10 mouse cellular contexts compared by ENCODE assay signal in genomic region chr11:120218176-120218856, GRCm38 (mm10). TPM values are rescaled to one million over a fixed set of nuclear protein-coding genes. Genes with fewer than 3 reads are reported as not detected.
DNase-seq lines count a peak whose midpoint lies in the region; ATAC-seq and TF ChIP-seq lines count a peak whose summit lies in the region.
"Had no signal": no experiment of that assay in that cellular context is flagged by ENCODE, and none has a peak within 500 bp of the region (broad histone marks: within the 10 kb centered on the region; RNA-seq: fewer than 3 reads in every experiment).

No protein-coding gene starts in this region.

- no peak for ATAC-seq in heart, embryonic 11.5 days (replicated peaks; ENCODE audit: insufficient number of reproducible peaks, low FRiP score, low TSS enrichment)
- ATAC-seq: Patski had no signal

- no peak for TF ChIP-seq POLR2A in bone marrow macrophage, adult 2 months (IDR thresholded peaks at IDR 0.05; ENCODE audit: borderline replicate concordance, low read depth, low read length)

- DNase-seq in heart, adult 8-10 months (ENCODE audit: low spot score): no peak
- DNase-seq in layer of hippocampus, adult 2 months (ENCODE audit: low spot score in 2 of 2): no peak
- DNase-seq in layer of hippocampus, postnatal 14 days (ENCODE audit: low spot score in 2 of 2): no peak
- no peak for DNase-seq in limb, embryonic 10.5 days (ENCODE audit: low spot score)
- DNase-seq in embryo, embryonic 10.5 days (ENCODE audit: low spot score): no peak
- DNase-seq in cerebellum, adult 8-10 months: no peak
- DNase-seq: cerebellum, postnatal 25 days had no signal

- peaks cover 4% of the 10 kb centered on the region; the same call in 1 of the 2 replicates for H3K9me3 ChIP-seq in heart, embryonic 11.5 days (replicated peaks; ENCODE audit: control insufficient read depth, low read length)
- no peaks in the 10 kb centered on the region for H3K9me3 ChIP-seq in limb, embryonic 10.5 days (replicated peaks)

- H3K36me3 ChIP-seq in heart, embryonic 11.5 days (ENCODE audit: control insufficient read depth, insufficient read depth, low read length): no peaks in the 10 kb centered on the region
- H3K36me3 ChIP-seq in limb, embryonic 10.5 days: peaks cover 12% of the 10 kb centered on the region

- H3K4me1 ChIP-seq in heart, embryonic 11.5 days (ENCODE audit: control insufficient read depth, insufficient read depth, low read length): peaks cover 62% of the 10 kb centered on the region
- peaks cover 22% of the 10 kb centered on the region for H3K4me1 ChIP-seq in bone marrow macrophage, adult 2 months (ENCODE audit: control insufficient read depth, insufficient read depth, low read length)
- H3K4me1 ChIP-seq in limb, embryonic 10.5 days: peaks cover 74% of the 10 kb centered on the region

- H3K27ac ChIP-seq in heart, embryonic 11.5 days (ENCODE audit: low read depth, low read length): peak overlapping the region; percentile 79
- H3K27ac ChIP-seq in layer of hippocampus, adult 2 months: 0 out of 2 replicates have a peak overlapping the region, but pooled peaks have one; percentile 32
- peak overlapping the region; percentile 82 for H3K27ac ChIP-seq in bone marrow macrophage, adult 2 months (ENCODE audit: insufficient read depth, low read depth, low read length)
- H3K27ac ChIP-seq in limb, embryonic 10.5 days: peak overlapping the region; percentile 92

- no peaks in the 10 kb centered on the region for H3K27me3 ChIP-seq in heart, embryonic 11.5 days (ENCODE audit: control insufficient read depth, insufficient read depth, low read length)
- no peaks in the 10 kb centered on the region for H3K27me3 ChIP-seq in limb, embryonic 10.5 days (ENCODE audit: low read depth, poor library complexity, severe bottlenecking)
- H3K27me3 ChIP-seq: Patski had no signal

- H3K4me2 ChIP-seq in heart, embryonic 11.5 days: peak overlapping the region; percentile 19

- H3K9ac ChIP-seq in heart, embryonic 11.5 days (ENCODE audit: low read depth, low read length): no peak overlapping the region

- TF ChIP-seq CTCF in layer of hippocampus, adult 2 months (conservative IDR thresholded peaks at IDR 0.05): no peak
- no peak for TF ChIP-seq CTCF in bone marrow macrophage, adult 2 months (IDR thresholded peaks at IDR 0.05; ENCODE audit: low read depth, low read length)

- H3K4me3 ChIP-seq in heart, embryonic 11.5 days (ENCODE audit: low read depth, low read length): no peak overlapping the region
- no peak overlapping the region for H3K4me3 ChIP-seq in layer of hippocampus, adult 2 months
- H3K4me3 ChIP-seq in bone marrow macrophage, adult 2 months (ENCODE audit: insufficient read depth, low read length): peak overlapping the region; percentile 23
- 0 out of 2 replicates have a peak overlapping the region, but pooled peaks have one; percentile 3 for H3K4me3 ChIP-seq in limb, embryonic 10.5 days

- 77% methylated on average over 17 of the region's 17 CpGs for WGBS in heart, embryonic 11.5 days (ENCODE audit: insufficient replicate concordance)
- 91% methylated on average over 17 of the region's 17 CpGs for WGBS in limb, embryonic 10.5 days

RNA-seq across cellular contexts. Expression of gene Bahcc1, which starts 14.4 kb away (rescaled TPM):
- polyA plus RNA-seq in heart, embryonic 11.5 days (2014; fragmentation: Nextera tagmentation; extraction: Ambion mirVana): 7.0 and 9.1 TPM in 2 replicates
- 10 to 100 TPM in 2 of 4 experiments, 1 to 10 TPM in 2; 6.2 to 12.6 (median 9.3) TPM for total RNA-seq in heart, adult 8-10 months (2022)
- 10 to 100 TPM; 19.9 to 20.7 TPM for total RNA-seq in layer of hippocampus, adult 2 months (2021)
- 10 to 100 TPM; 20.3 to 20.7 TPM for total RNA-seq in layer of hippocampus, postnatal 14 days (2021)
- polyA plus RNA-seq in bone marrow macrophage, adult 2 months (2012; ENCODE audit: insufficient read depth, insufficient read length, missing spikeins): 5.2 and 5.7 TPM in 2 replicates
- 19.9 and 20.3 TPM in 2 replicates for polyA plus RNA-seq in limb, embryonic 10.5 days (2016; fragmentation: Nextera tagmentation; extraction: Ambion mirVana)

Comparison
In these comparisons a context has a peak if more than half of its experiments do, and no peak if none do; other contexts are left out.
1. H3K27ac ChIP-seq: peak in every context shown above with its lines; median percentile 92 in limb, embryonic 10.5 days; 82 in bone marrow macrophage, adult 2 months; 79 in heart, embryonic 11.5 days; 32 in layer of hippocampus, adult 2 months.
2. H3K4me3 ChIP-seq: peak in bone marrow macrophage, adult 2 months (single experiment) and limb, embryonic 10.5 days (single experiment); none in heart, embryonic 11.5 days (single experiment) and layer of hippocampus, adult 2 months (single experiment).